Mouse (Mus musculus) liver, embryonic 14.5 days (tissue): ENCODE data around the gene Tbc1d9.

Experiments
- CTCF ChIP-seq: IDR thresholded peaks from 2 replicates; pipeline ENCODE4 v1.5.1; 2016; ENCODE audit warnings: antibody characterized with exemption, low read depth, control low read depth
- EP300 ChIP-seq: IDR thresholded peaks from 2 replicates; pipeline ENCODE4 v1.6.1; 2016; ENCODE audit warnings: antibody characterized with exemption, low read depth

- TF ChIP-seq CTCF: no peak
- TF ChIP-seq EP300: no peak
Observed at GRCm38 (mm10) chr8:83252791-83253190, 87.6 kb downstream of the Tbc1d9 start.
